Mouse (Mus musculus) embryo, embryonic 11.5 days (tissue): ENCODE measurements at regions not wholly inside any gene's neighbourhood (a gene's known extent, or its start where the extent isn't known, plus 50 kb on each side); places are given as distances from the start of the nearest gene placed in this dataset.

Source experiments
- DNase-seq: peaks from one replicate; pipeline ENCODE4 v3.0.0-alpha.2; 2012; ENCODE audit warnings: low read depth, low spot score

GRCm38 (mm10) chr16:28105866-28106265 is 647.0 kb downstream of the Fgf12 start:
- no peak for DNase-seq

GRCm38 (mm10) chr16:28109771-28110170 is 643.1 kb downstream of the Fgf12 start:
- no peak for DNase-seq
